Mouse (Mus musculus) G1E (cell line): Measurements from ENCODE around the gene Itga9. TPM values are rescaled to one million over a fixed set of nuclear protein-coding genes. Genes with fewer than 3 reads are reported as not detected.

ENCODE experiments used
- ATAC-seq: 2 replicates; pipeline ENCODE4 v1.8.0; 2016; ENCODE audit warnings: mild to moderate bottlenecking; ENCODE audit not compliant: insufficient number of reproducible peaks, poor library complexity, low FRiP score, severe bottlenecking; ENCODE audit errors: extremely low read depth
- DNase-seq: peaks from one replicate; pipeline ENCODE4 v3.0.0; 2012; ENCODE audit warnings: low spot score
- H3K27me3 ChIP-seq: 2 replicates; pipeline ENCODE4 v1.6.1; 2012; ENCODE audit warnings: mild to moderate bottlenecking, low read length, inconsistent platforms; ENCODE audit not compliant: insufficient read depth
- H3K36me3 ChIP-seq: replicated peaks from 2 replicates; pipeline ENCODE3; 2012; ENCODE audit warnings: mild to moderate bottlenecking, inconsistent platforms
- H3K4me1 ChIP-seq: 2 replicates; pipeline ENCODE4 v1.6.1; 2012; ENCODE audit warnings: low read depth, low read length, inconsistent platforms, mixed read lengths; ENCODE audit not compliant: insufficient read depth
- H3K4me3 ChIP-seq: 2 replicates; pipeline ENCODE4 v1.5.1; 2012; ENCODE audit warnings: low read depth, mild to moderate bottlenecking, inconsistent platforms, low read length, moderate library complexity, mixed read lengths
- H3K9me3 ChIP-seq: replicated peaks from 2 replicates; pipeline ENCODE4 v1.6.1; 2012; ENCODE audit warnings: inconsistent platforms
- CTCF ChIP-seq: IDR thresholded peaks from 2 replicates; pipeline ENCODE4 v1.5.1; 2012; ENCODE audit warnings: low read depth, low read length, inconsistent platforms, mixed read lengths
- GATA1 ChIP-seq: IDR thresholded peaks from 2 replicates; pipeline ENCODE4 v1.6.1; 2012; ENCODE audit warnings: borderline replicate concordance, low read length, inconsistent platforms, mixed read lengths
- GATA2 ChIP-seq: IDR thresholded peaks from 2 replicates; pipeline ENCODE4 v1.6.1; 2012; ENCODE audit warnings: low read depth, low read length, inconsistent platforms, borderline replicate concordance
- POLR2AphosphoS5 ChIP-seq: IDR thresholded peaks from 2 replicates; pipeline ENCODE4 v1.6.1; 2012; ENCODE audit warnings: low read depth, low read length, inconsistent platforms; ENCODE audit not compliant: insufficient replicate concordance
- TAL1 ChIP-seq: conservative IDR thresholded peaks from 2 replicates; pipeline ENCODE4 v1.6.1; 2012; ENCODE audit warnings: low read depth, low read length, inconsistent platforms, mixed read lengths
- polyA plus RNA-seq: library from polyadenylated mRNA; stranded (reverse); fragments of >175 nt; gene quantifications from 2 replicates; pipeline ENCODE4 v1.2.3, GENCODE M21; 2012
- total RNA-seq, 2 experiments: library from RNA; stranded (forward) in 1 of 2; stranded (reverse) in 1 of 2; fragments of 200-1000 nt in 1 of 2; fragments of >200 nt in 1 of 2; fragmentation: Nextera tagmentation in 1 of 2; gene quantifications; 2 replicates each; pipeline ENCODE4 v1.2.3; 2014 to 2017

Itga9 gene
- total and polyA plus RNA-seq, 3 experiments = 0.11 TPM; not detected in 2

GRCm38 (mm10) chr9:118631775-118632757 is 25.6 kb downstream of the Itga9 start:
- peaks cover 60% of the 10 kb centered on the region for H3K9me3 ChIP-seq
- no peaks in the 10 kb centered on the region for H3K27me3 ChIP-seq
- no peak overlapping the region for H3K4me3 ChIP-seq
- no peak for TF ChIP-seq GATA1
- TF ChIP-seq GATA2 = no peak
- TF ChIP-seq CTCF = no peak
- TF ChIP-seq POLR2AphosphoS5 = no peak
- no peak for TF ChIP-seq TAL1
- H3K4me1 ChIP-seq = no peaks in the 10 kb centered on the region
- DNase-seq (no peak), ATAC-seq (no peak)
- no peaks in the 10 kb centered on the region for H3K36me3 ChIP-seq

- Histone ChIP-seq H3K36me3 (no peaks in the 10 kb centered on the region), H3K9me3 (peaks cover 60% of the 10 kb centered on the region), H3K27me3 (no peaks in the 10 kb centered on the region), H3K4me3 (no peak overlapping the region), H3K4me1 (no peaks in the 10 kb centered on the region)
- ATAC-seq (no peak), DNase-seq (no peak)
- TF ChIP-seq CTCF (no peak), POLR2AphosphoS5 (no peak), GATA1 (no peak), TAL1 (no peak), GATA2 (no peak)
These were observed 26.3 kb downstream of the Itga9 start for GRCm38 (mm10) chr9:118632758-118633143.

GRCm38 (mm10) chr9:118638642-118639210 is 32.2 kb downstream of the Itga9 start:
- no peak for ATAC-seq
- no peak for TF ChIP-seq TAL1
- no peak for TF ChIP-seq GATA1
- TF ChIP-seq CTCF = no peak
- TF ChIP-seq GATA2 = no peak
- no peak for TF ChIP-seq POLR2AphosphoS5
- Histone ChIP-seq H3K9me3 (peaks cover 56% of the 10 kb centered on the region), H3K27me3 (no peaks in the 10 kb centered on the region), H3K4me1 (no peaks in the 10 kb centered on the region), H3K4me3 (no peak overlapping the region), H3K36me3 (no peaks in the 10 kb centered on the region)
- DNase-seq = no peak

- H3K9me3 ChIP-seq = peaks cover 59% of the 10 kb centered on the region
- TF ChIP-seq GATA2 (no peak), TAL1 (no peak), CTCF (no peak), POLR2AphosphoS5 (no peak)
- H3K36me3 ChIP-seq = no peaks in the 10 kb centered on the region
- ATAC-seq (no peak), DNase-seq (no peak)
- H3K4me1 ChIP-seq = no peaks in the 10 kb centered on the region
- H3K27me3 ChIP-seq = no peaks in the 10 kb centered on the region
- H3K4me3 ChIP-seq = no peak overlapping the region
These were observed 39.3 kb downstream of the Itga9 start for GRCm38 (mm10) chr9:118645698-118646355.

- DNase-seq = no peak
- Histone ChIP-seq H3K4me1 (no peaks in the 10 kb centered on the region), H3K27me3 (no peaks in the 10 kb centered on the region), H3K36me3 (no peaks in the 10 kb centered on the region), H3K9me3 (peaks cover 66% of the 10 kb centered on the region), H3K4me3 (no peak overlapping the region)
- no peak for TF ChIP-seq POLR2AphosphoS5
- no peak for ATAC-seq
These were observed 41.0 kb downstream of the Itga9 start for GRCm38 (mm10) chr9:118647495-118647894.

- no peak for TF ChIP-seq CTCF
- TF ChIP-seq GATA2 = no peak
- no peak for TF ChIP-seq POLR2AphosphoS5
- TF ChIP-seq GATA1 = no peak
- no peak for TF ChIP-seq TAL1
- no peak for DNase-seq
- H3K4me3 ChIP-seq = no peak overlapping the region
- H3K36me3 ChIP-seq = no peaks in the 10 kb centered on the region
- H3K27me3 ChIP-seq = no peaks in the 10 kb centered on the region
- ATAC-seq = no peak
- H3K9me3 ChIP-seq = peaks cover 71% of the 10 kb centered on the region
- no peaks in the 10 kb centered on the region for H3K4me1 ChIP-seq
These were observed 44.5 kb downstream of the Itga9 start for GRCm38 (mm10) chr9:118650976-118651375.

GRCm38 (mm10) chr9:118651939-118652338 is 45.4 kb downstream of the Itga9 start:
- ATAC-seq (no peak), DNase-seq (no peak)
- Histone ChIP-seq H3K27me3 (no peaks in the 10 kb centered on the region), H3K4me1 (no peaks in the 10 kb centered on the region), H3K9me3 (peaks cover 71% of the 10 kb centered on the region), H3K4me3 (no peak overlapping the region), H3K36me3 (no peaks in the 10 kb centered on the region)
- TF ChIP-seq POLR2AphosphoS5 (no peak), GATA1 (no peak), TAL1 (no peak), CTCF (no peak), GATA2 (no peak)
